Mouse (Mus musculus): ENCODE results near the gene Adora2a. TPM values are rescaled to one million over a fixed set of nuclear protein-coding genes. Genes with fewer than 3 reads are reported as not detected.

Adora2a gene
- polyA plus RNA-seq, 1 experiment from 2014 or later: 6.8 TPM

- H3K9ac ChIP-seq (ENCODE audit: low read length): no peak overlapping the region
- H3K27ac ChIP-seq (replicated peaks in 1 of 2; ENCODE audit: control insufficient read depth in 1 of 2, insufficient read depth in 1 of 2, low read depth in 2 of 2, low read length in 2 of 2): no peak overlapping the region
- H3K36me3 ChIP-seq (ENCODE audit: control insufficient read depth, insufficient read depth, low read length): no peaks in the 10 kb centered on the region
- WGBS: 62% methylated on average over 4 of the region's 4 CpGs
- no peak for ATAC-seq (ENCODE audit: insufficient number of reproducible peaks, insufficient read depth, low FRiP score, low read depth)
- H3K4me2 ChIP-seq (ENCODE audit: low read length): peak overlapping the region; percentile 90; the same call in 1 of the 2 replicates
- no peak overlapping the region for H3K4me3 ChIP-seq (ENCODE audit: control insufficient read depth in 1 of 2, insufficient read depth in 1 of 2, low read depth in 1 of 2, low read length in 2 of 2)
- peaks cover 2 to 17% of the 10 kb centered on the region in 2 experiments; a peak in 3 of 4 replicates for H3K4me1 ChIP-seq (ENCODE audit: control insufficient read depth in 2 of 2, insufficient read depth in 2 of 2, low read length in 2 of 2)
- H3K27me3 ChIP-seq (ENCODE audit: control insufficient read depth, insufficient read depth, low read length): peaks cover 11% of the 10 kb centered on the region; the same call in 1 of the 2 replicates
- no peaks in the 10 kb centered on the region for H3K9me3 ChIP-seq (ENCODE audit: control insufficient read depth, low read length)
These were observed 3.6 kb downstream of the Adora2a start for GRCm38 (mm10) chr10:75320321-75320720.

DNA sequence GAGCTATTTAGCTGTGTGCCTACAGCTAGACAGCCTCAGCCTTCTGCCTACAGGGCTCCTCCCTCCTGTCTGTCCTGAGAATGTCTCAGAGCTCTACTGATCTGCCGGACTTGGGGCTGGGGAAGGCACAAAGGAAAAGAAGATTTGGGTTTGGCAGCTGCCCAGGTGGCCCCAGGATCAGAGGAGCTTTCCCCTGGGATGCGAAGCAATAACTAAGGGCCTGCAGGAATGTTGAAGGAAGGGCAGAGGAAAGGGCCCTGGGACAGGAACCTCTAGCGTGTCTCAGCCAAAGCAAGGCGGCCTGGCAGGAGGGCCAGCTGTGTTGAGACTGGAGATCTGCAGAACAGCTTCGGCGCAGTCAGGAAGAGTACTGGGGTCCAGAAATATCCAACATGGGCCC, 6.3 kb downstream of the Adora2a start:
- 68% methylated on average over 6 of the region's 6 CpGs for WGBS
- H3K4me1 ChIP-seq (ENCODE audit: control insufficient read depth in 2 of 2, insufficient read depth in 2 of 2, low read length in 2 of 2): peaks cover 14 to 22% of the 10 kb centered on the region in 2 experiments
- H3K9ac ChIP-seq (ENCODE audit: low read length): no peak overlapping the region
- no peaks in the 10 kb centered on the region for H3K36me3 ChIP-seq (ENCODE audit: control insufficient read depth, insufficient read depth, low read length)
- no peak overlapping the region for H3K4me3 ChIP-seq (ENCODE audit: control insufficient read depth in 1 of 2, insufficient read depth in 1 of 2, low read depth in 1 of 2, low read length in 2 of 2)
- no peak overlapping the region for H3K4me2 ChIP-seq (ENCODE audit: low read length)
- ATAC-seq (ENCODE audit: insufficient number of reproducible peaks, insufficient read depth, low FRiP score, low read depth): no peak
- H3K27ac ChIP-seq (replicated peaks in 1 of 2; ENCODE audit: control insufficient read depth in 1 of 2, insufficient read depth in 1 of 2, low read depth in 2 of 2, low read length in 2 of 2): no peak overlapping the region
- H3K9me3 ChIP-seq (ENCODE audit: control insufficient read depth, low read length): no peaks in the 10 kb centered on the region
- H3K27me3 ChIP-seq (ENCODE audit: control insufficient read depth, insufficient read depth, low read length): peaks cover 11% of the 10 kb centered on the region; the same call in 1 of the 2 replicates

DNA sequence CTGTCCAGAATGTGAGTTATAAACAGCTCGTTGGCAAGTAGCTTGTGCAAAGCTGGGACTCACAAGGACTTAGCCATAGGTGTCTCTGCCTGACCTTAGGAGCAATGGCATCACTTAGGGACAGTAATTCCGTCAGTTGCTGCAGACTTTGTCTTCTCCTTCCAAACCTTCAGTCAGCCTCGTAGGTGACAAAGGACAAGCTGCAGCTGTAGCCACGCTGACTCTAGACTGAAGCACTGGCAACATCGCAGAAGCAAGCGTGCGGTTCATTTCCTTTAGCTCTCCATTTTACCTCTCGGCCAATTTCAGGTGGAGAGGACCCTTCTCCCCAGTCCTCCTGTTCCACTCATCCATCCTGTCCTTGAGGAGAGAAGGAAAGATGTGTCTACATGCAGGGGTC, 7.3 kb downstream of the Adora2a start:
- H3K4me1 ChIP-seq (ENCODE audit: control insufficient read depth in 2 of 2, insufficient read depth in 2 of 2, low read length in 2 of 2): peaks cover 14 to 22% of the 10 kb centered on the region in 2 experiments
- H3K4me2 ChIP-seq (ENCODE audit: low read length): no peak overlapping the region
- ATAC-seq (ENCODE audit: insufficient number of reproducible peaks, insufficient read depth, low FRiP score, low read depth): no peak
- no peak overlapping the region for H3K27ac ChIP-seq (replicated peaks in 1 of 2; ENCODE audit: control insufficient read depth in 1 of 2, insufficient read depth in 1 of 2, low read depth in 2 of 2, low read length in 2 of 2)
- no peaks in the 10 kb centered on the region for H3K36me3 ChIP-seq (ENCODE audit: control insufficient read depth, insufficient read depth, low read length)
- 76% methylated on average over 8 of the region's 8 CpGs for WGBS
- peaks cover 4% of the 10 kb centered on the region; the same call in 1 of the 2 replicates for H3K27me3 ChIP-seq (ENCODE audit: control insufficient read depth, insufficient read depth, low read length)
- no peaks in the 10 kb centered on the region for H3K9me3 ChIP-seq (ENCODE audit: control insufficient read depth, low read length)
- no peak overlapping the region for H3K4me3 ChIP-seq (ENCODE audit: control insufficient read depth in 1 of 2, insufficient read depth in 1 of 2, low read depth in 1 of 2, low read length in 2 of 2)
- H3K9ac ChIP-seq (ENCODE audit: low read length): no peak overlapping the region

- Histone ChIP-seq H3K27ac (replicated peaks in 1 of 2; ENCODE audit: control insufficient read depth in 1 of 2, insufficient read depth in 1 of 2, low read depth in 2 of 2, low read length in 2 of 2) (no peak overlapping the region), H3K27me3 (ENCODE audit: control insufficient read depth, insufficient read depth, low read length) (peaks cover under 1% of the 10 kb centered on the region; the same call in 1 of the 2 replicates), H3K9ac (ENCODE audit: low read length) (no peak overlapping the region), H3K4me1 (ENCODE audit: control insufficient read depth in 2 of 2, insufficient read depth in 2 of 2, low read length in 2 of 2) (peaks cover 14 to 22% of the 10 kb centered on the region in 2 experiments), H3K4me3 (ENCODE audit: control insufficient read depth in 1 of 2, insufficient read depth in 1 of 2, low read depth in 1 of 2, low read length in 2 of 2) (no peak overlapping the region), H3K4me2 (ENCODE audit: low read length) (no peak overlapping the region), H3K9me3 (ENCODE audit: control insufficient read depth, low read length) (no peaks in the 10 kb centered on the region), H3K36me3 (ENCODE audit: control insufficient read depth, insufficient read depth, low read length) (no peaks in the 10 kb centered on the region)
- no peak for ATAC-seq (ENCODE audit: insufficient number of reproducible peaks, insufficient read depth, low FRiP score, low read depth)
- 80% methylated on average over 10 of the region's 10 CpGs for WGBS
These were observed 7.7 kb downstream of the Adora2a start for GRCm38 (mm10) chr10:75324391-75324790.

DNA sequence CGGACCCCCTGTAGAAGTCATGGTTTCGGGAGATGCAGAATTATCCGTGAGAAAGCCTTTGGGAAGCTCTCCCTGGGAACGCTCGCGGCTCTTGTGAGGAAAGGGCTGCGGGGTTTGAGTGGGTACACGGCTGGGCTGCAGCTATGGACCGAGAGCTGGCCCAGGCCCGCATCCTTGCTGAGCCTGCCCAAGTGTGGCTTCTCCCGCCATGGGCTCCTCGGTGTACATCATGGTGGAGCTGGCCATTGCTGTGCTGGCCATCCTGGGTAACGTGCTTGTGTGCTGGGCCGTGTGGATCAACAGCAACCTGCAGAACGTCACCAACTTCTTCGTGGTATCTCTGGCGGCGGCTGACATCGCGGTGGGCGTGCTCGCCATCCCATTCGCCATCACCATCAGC, 9.1 kb downstream of the Adora2a start:
- 95% methylated on average over 23 of the region's 23 CpGs for WGBS
- no peak overlapping the region for H3K4me3 ChIP-seq (ENCODE audit: control insufficient read depth in 1 of 2, insufficient read depth in 1 of 2, low read depth in 1 of 2, low read length in 2 of 2)

GRCm38 (mm10) chr10:75326553-75326952, 9.9 kb downstream of the Adora2a start:
- 64% methylated on average over 3 of the region's 3 CpGs for WGBS
- Histone ChIP-seq H3K4me1 (ENCODE audit: control insufficient read depth in 2 of 2, insufficient read depth in 2 of 2, low read length in 2 of 2) (peaks cover 14 to 22% of the 10 kb centered on the region in 2 experiments), H3K27me3 (ENCODE audit: control insufficient read depth, insufficient read depth, low read length) (no peaks in the 10 kb centered on the region), H3K36me3 (ENCODE audit: control insufficient read depth, insufficient read depth, low read length) (no peaks in the 10 kb centered on the region), H3K27ac (replicated peaks in 1 of 2; ENCODE audit: control insufficient read depth in 1 of 2, insufficient read depth in 1 of 2, low read depth in 2 of 2, low read length in 2 of 2) (peak overlapping the region in 1 of 2 experiments; percentile 47; a peak in 2 of 4 replicates), H3K4me2 (ENCODE audit: low read length) (no peak overlapping the region), H3K9ac (ENCODE audit: low read length) (peak overlapping the region; percentile 34; the same call in 1 of the 2 replicates), H3K9me3 (ENCODE audit: control insufficient read depth, low read length) (no peaks in the 10 kb centered on the region), H3K4me3 (ENCODE audit: control insufficient read depth in 1 of 2, insufficient read depth in 1 of 2, low read depth in 1 of 2, low read length in 2 of 2) (no peak overlapping the region)
- no peak for ATAC-seq (ENCODE audit: insufficient number of reproducible peaks, insufficient read depth, low FRiP score, low read depth)

More for the DNA sequence above, 9.1 kb downstream of the Adora2a start:
- Histone ChIP-seq H3K27ac (replicated peaks in 1 of 2; ENCODE audit: control insufficient read depth in 1 of 2, insufficient read depth in 1 of 2, low read depth in 2 of 2, low read length in 2 of 2) (no peak overlapping the region), H3K36me3 (ENCODE audit: control insufficient read depth, insufficient read depth, low read length) (no peaks in the 10 kb centered on the region), H3K4me1 (ENCODE audit: control insufficient read depth in 2 of 2, insufficient read depth in 2 of 2, low read length in 2 of 2) (peaks cover 14 to 22% of the 10 kb centered on the region in 2 experiments), H3K9me3 (ENCODE audit: control insufficient read depth, low read length) (no peaks in the 10 kb centered on the region), H3K9ac (ENCODE audit: low read length) (no peak overlapping the region), H3K27me3 (ENCODE audit: control insufficient read depth, insufficient read depth, low read length) (no peaks in the 10 kb centered on the region), H3K4me2 (ENCODE audit: low read length) (no peak overlapping the region)
- no peak for ATAC-seq (ENCODE audit: insufficient number of reproducible peaks, insufficient read depth, low FRiP score, low read depth)

GRCm38 (mm10) chr10:75327081-75327480, 10.4 kb downstream of the Adora2a start:
- no peak for ATAC-seq (ENCODE audit: insufficient number of reproducible peaks, insufficient read depth, low FRiP score, low read depth)
- H3K27me3 ChIP-seq (ENCODE audit: control insufficient read depth, insufficient read depth, low read length): no peaks in the 10 kb centered on the region
- no peak overlapping the region for H3K4me3 ChIP-seq (ENCODE audit: control insufficient read depth in 1 of 2, insufficient read depth in 1 of 2, low read depth in 1 of 2, low read length in 2 of 2)
- H3K27ac ChIP-seq (replicated peaks in 1 of 2; ENCODE audit: control insufficient read depth in 1 of 2, insufficient read depth in 1 of 2, low read depth in 2 of 2, low read length in 2 of 2): peak overlapping the region; percentile 47 to 52; a peak in 2 of 4 replicates
- no peaks in the 10 kb centered on the region for H3K36me3 ChIP-seq (ENCODE audit: control insufficient read depth, insufficient read depth, low read length)
- WGBS: 63% methylated on average over 11 of the region's 11 CpGs
- H3K9ac ChIP-seq (ENCODE audit: low read length): peak overlapping the region; percentile 34; the same call in 1 of the 2 replicates
- H3K9me3 ChIP-seq (ENCODE audit: control insufficient read depth, low read length): no peaks in the 10 kb centered on the region
- peaks cover 14 to 22% of the 10 kb centered on the region in 2 experiments for H3K4me1 ChIP-seq (ENCODE audit: control insufficient read depth in 2 of 2, insufficient read depth in 2 of 2, low read length in 2 of 2)
- H3K4me2 ChIP-seq (ENCODE audit: low read length): no peak overlapping the region

- Histone ChIP-seq H3K9ac (ENCODE audit: low read length) (no peak overlapping the region), H3K36me3 (ENCODE audit: control insufficient read depth, insufficient read depth, low read length) (0 out of 2 replicates have a peak, but pooled peaks cover under 1% of the 10 kb centered on the region), H3K4me2 (ENCODE audit: low read length) (no peak overlapping the region), H3K27me3 (ENCODE audit: control insufficient read depth, insufficient read depth, low read length) (no peaks in the 10 kb centered on the region), H3K9me3 (ENCODE audit: control insufficient read depth, low read length) (no peaks in the 10 kb centered on the region), H3K27ac (replicated peaks in 1 of 2; ENCODE audit: control insufficient read depth in 1 of 2, insufficient read depth in 1 of 2, low read depth in 2 of 2, low read length in 2 of 2) (no peak overlapping the region), H3K4me1 (ENCODE audit: control insufficient read depth in 2 of 2, insufficient read depth in 2 of 2, low read length in 2 of 2) (peaks cover 13 to 21% of the 10 kb centered on the region in 2 experiments), H3K4me3 (ENCODE audit: control insufficient read depth in 1 of 2, insufficient read depth in 1 of 2, low read depth in 1 of 2, low read length in 2 of 2) (no peak overlapping the region)
- WGBS: 66% methylated on average over 4 of the region's 4 CpGs
- no peak for ATAC-seq (ENCODE audit: insufficient number of reproducible peaks, insufficient read depth, low FRiP score, low read depth)
These were observed 11.6 kb downstream of the Adora2a start for GRCm38 (mm10) chr10:75328201-75328704.
